Mouse (Mus musculus): ENCODE measurements around the gene Eif2ak4. TPM values are rescaled to one million over a fixed set of nuclear protein-coding genes. Genes with fewer than 3 reads are reported as not detected.

The Eif2ak4 gene
- polyA plus RNA-seq, 1 experiment from 2014 or later = 9.5 TPM

DNA sequence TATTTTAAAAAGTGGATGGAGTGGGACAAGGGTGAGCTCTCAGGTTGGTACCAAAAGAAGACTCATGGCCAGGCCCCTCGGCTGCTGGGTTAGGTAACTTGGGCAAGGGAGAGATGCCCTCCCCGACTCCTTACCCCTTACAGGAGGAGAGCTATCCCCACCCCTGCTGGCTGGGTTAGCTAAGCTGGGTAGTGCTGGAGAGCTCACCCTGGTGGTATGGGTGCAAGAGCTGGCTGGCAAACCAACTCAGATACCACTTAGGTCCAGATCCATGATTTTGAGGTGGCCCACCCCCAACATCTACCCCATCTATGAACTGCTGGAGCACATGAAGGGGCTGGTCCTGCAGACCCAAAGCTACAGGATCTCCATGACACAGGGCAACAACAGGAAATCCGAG lies 136.4 kb downstream of the Eif2ak4 start:
- WGBS = 86% methylated on average over 3 of the region's 3 CpGs

More for the DNA sequence above, 136.4 kb downstream of the Eif2ak4 start:
- H3K27ac ChIP-seq (ENCODE audit: low read length) = no peak overlapping the region
- no peaks in the 10 kb centered on the region for H3K36me3 ChIP-seq (ENCODE audit: control insufficient read depth, insufficient read depth, low read length)
- H3K4me1 ChIP-seq (ENCODE audit: control insufficient read depth, insufficient read depth, low read length) = peaks cover 32% of the 10 kb centered on the region
- no peak overlapping the region for H3K4me2 ChIP-seq (ENCODE audit: low read depth, low read length)
- H3K9me3 ChIP-seq (ENCODE audit: control insufficient read depth, low read length) = no peaks in the 10 kb centered on the region
- no peaks in the 10 kb centered on the region for H3K27me3 ChIP-seq (replicated peaks; ENCODE audit: control insufficient read depth, insufficient read depth, low read length)
- ATAC-seq = no peak
- H3K4me3 ChIP-seq (ENCODE audit: low read length) = no peak overlapping the region
- no peak overlapping the region for H3K9ac ChIP-seq (ENCODE audit: low read depth, low read length)

Other genes starting within 250 kb of the Eif2ak4 start
- gene Fsip1, start 131.7 kb upstream of the Eif2ak4 start, polyA plus RNA-seq (2015; fragmentation: Nextera tagmentation; extraction: Ambion mirVana) = 0.07 and 0.17 TPM in 2 replicates
- 0.35 and 0.42 TPM in 2 replicates for gene Gpr176, start 15.2 kb upstream of the Eif2ak4 start, polyA plus RNA-seq (2015; fragmentation: Nextera tagmentation; extraction: Ambion mirVana)
- gene Srp14, start 91.1 kb downstream of the Eif2ak4 start, polyA plus RNA-seq (2015; fragmentation: Nextera tagmentation; extraction: Ambion mirVana) = 191 and 204 TPM in 2 replicates
- 2.3 and 2.4 TPM in 2 replicates for gene Bmf, start 161.1 kb downstream of the Eif2ak4 start, polyA plus RNA-seq (2015; fragmentation: Nextera tagmentation; extraction: Ambion mirVana)
- 58.4 and 63.6 TPM in 2 replicates for gene Bub1b, start 209.6 kb downstream of the Eif2ak4 start, polyA plus RNA-seq (2015; fragmentation: Nextera tagmentation; extraction: Ambion mirVana)